Mouse (Mus musculus) E14TG2a.4 (cell line): ENCODE data around the gene Sdccag8.

Source experiments
- CTCF ChIP-seq: conservative IDR thresholded peaks from 2 replicates; pipeline ENCODE4 v1.5.1; 2014; ENCODE audit warnings: low read length
- NANOG ChIP-seq: IDR thresholded peaks from 2 replicates; pipeline ENCODE4 v1.6.1; 2014; ENCODE audit warnings: borderline replicate concordance, low read length, mixed read lengths
- POU5F1 ChIP-seq: IDR thresholded peaks from 2 replicates; pipeline ENCODE4 v1.6.1; 2014; ENCODE audit warnings: low read length, borderline replicate concordance

GRCm38 (mm10) chr1:176927312-176927711, 112.9 kb downstream of the Sdccag8 start:
- no peak for TF ChIP-seq CTCF
- TF ChIP-seq POU5F1 = no peak
- TF ChIP-seq NANOG = no peak
